Mouse (Mus musculus) liver, embryonic 15.5 days (tissue): ENCODE results near the gene Dpf1. TPM values are rescaled to one million over a fixed set of nuclear protein-coding genes. Genes with fewer than 3 reads are reported as not detected.

Source experiments
- ATAC-seq: fragments of 200-750 bp; cut with Nextera tagmentation; 2 replicates; pipeline ENCODE4 v1.8.0; 2017; ENCODE audit warnings: moderate number of reproducible peaks, mild to moderate bottlenecking, moderate library complexity; ENCODE audit not compliant: insufficient read depth
- H3K27ac ChIP-seq: fragments of 300-500 bp; sonication (generic); replicated peaks from 2 replicates; pipeline ENCODE4 v1.5.1; 2015; ENCODE audit warnings: mild to moderate bottlenecking, inconsistent platforms
- H3K27me3 ChIP-seq: fragments of 300-500 bp; sonication (generic); 2 replicates; pipeline ENCODE4 v1.6.1; 2015; ENCODE audit warnings: mild to moderate bottlenecking, inconsistent platforms
- H3K36me3 ChIP-seq: fragments of 300-500 bp; sonication (generic); replicated peaks from 2 replicates; pipeline ENCODE4 v1.6.1; 2015; ENCODE audit warnings: moderate library complexity, mild to moderate bottlenecking, inconsistent platforms
- H3K4me1 ChIP-seq: fragments of 300-500 bp; sonication (generic); replicated peaks from 2 replicates; pipeline ENCODE4 v1.6.1; 2015; ENCODE audit warnings: inconsistent platforms
- H3K4me2 ChIP-seq: fragments of 300-500 bp; sonication (generic); 2 replicates; pipeline ENCODE4 v1.6.1; 2015; ENCODE audit warnings: moderate library complexity, mild to moderate bottlenecking, inconsistent platforms
- H3K4me3 ChIP-seq: fragments of 300-500 bp; sonication (generic); replicated peaks from 2 replicates; pipeline ENCODE4 v1.5.1; 2015; ENCODE audit warnings: mild to moderate bottlenecking, inconsistent platforms
- H3K9ac ChIP-seq: fragments of 300-500 bp; sonication (generic); 2 replicates; pipeline ENCODE4 v1.6.1; 2015; ENCODE audit warnings: moderate library complexity, mild to moderate bottlenecking, inconsistent platforms
- H3K9me3 ChIP-seq: fragments of 300-500 bp; sonication (generic); replicated peaks from 2 replicates; pipeline ENCODE4 v1.6.1; 2016; ENCODE audit warnings: inconsistent platforms
- WGBS: fragments of 180-500 bp; shearing (Covaris S2); methylation state at CpG from one replicate; pipeline ENCODE4 v1.1.7; 2015; ENCODE audit warnings: mixed read lengths; ENCODE audit not compliant: insufficient replicate concordance; 5-methylcytosine and 5-hydroxymethylcytosine counted together
- polyA plus RNA-seq: library from polyadenylated mRNA; unstranded; fragments of >200 nt; fragmentation: Nextera tagmentation; extraction: Ambion mirVana; gene quantifications from 2 replicates; pipeline ENCODE4 v1.2.1, GENCODE M21; 2015

The Dpf1 gene
- polyA plus RNA-seq, 1 experiment from 2014 or later: 2.3 TPM

- Histone ChIP-seq H3K4me2 (peak overlapping the region; percentile 88; the same call in 1 of the 2 replicates), H3K27ac (no peak overlapping the region), H3K27me3 (peaks cover 26% of the 10 kb centered on the region), H3K4me3 (no peak overlapping the region), H3K9ac (no peak overlapping the region), H3K36me3 (no peaks in the 10 kb centered on the region), H3K4me1 (peaks cover 26% of the 10 kb centered on the region), H3K9me3 (no peaks in the 10 kb centered on the region)
- WGBS: 74% methylated on average over 6 of the region's 6 CpGs
- ATAC-seq: no peak
Observed at GRCm38 (mm10) chr7:29289856-29290255, 13.9 kb upstream of the Dpf1 start.

- Histone ChIP-seq H3K9ac (no peak overlapping the region), H3K36me3 (no peaks in the 10 kb centered on the region), H3K4me1 (peaks cover 26% of the 10 kb centered on the region), H3K4me2 (no peak overlapping the region), H3K27ac (no peak overlapping the region), H3K27me3 (peaks cover 26% of the 10 kb centered on the region), H3K4me3 (no peak overlapping the region), H3K9me3 (no peaks in the 10 kb centered on the region)
- no peak for ATAC-seq
- 55% methylated on average over 11 of the region's 11 CpGs for whole genome bisulfite sequencing
Observed at GRCm38 (mm10) chr7:29290691-29291485, 12.9 kb upstream of the Dpf1 start.

- H3K36me3 ChIP-seq: no peaks in the 10 kb centered on the region
- H3K4me2 ChIP-seq: no peak overlapping the region
- no peaks in the 10 kb centered on the region for H3K9me3 ChIP-seq
- H3K9ac ChIP-seq: no peak overlapping the region
- H3K4me3 ChIP-seq: no peak overlapping the region
- 29% methylated on average over 7 of the region's 7 CpGs for WGBS
- H3K27me3 ChIP-seq: peaks cover 26% of the 10 kb centered on the region
- H3K4me1 ChIP-seq: peaks cover 26% of the 10 kb centered on the region
- no peak for ATAC-seq
- no peak overlapping the region for H3K27ac ChIP-seq
Observed at GRCm38 (mm10) chr7:29291616-29292457, 11.9 kb upstream of the Dpf1 start.

DNA sequence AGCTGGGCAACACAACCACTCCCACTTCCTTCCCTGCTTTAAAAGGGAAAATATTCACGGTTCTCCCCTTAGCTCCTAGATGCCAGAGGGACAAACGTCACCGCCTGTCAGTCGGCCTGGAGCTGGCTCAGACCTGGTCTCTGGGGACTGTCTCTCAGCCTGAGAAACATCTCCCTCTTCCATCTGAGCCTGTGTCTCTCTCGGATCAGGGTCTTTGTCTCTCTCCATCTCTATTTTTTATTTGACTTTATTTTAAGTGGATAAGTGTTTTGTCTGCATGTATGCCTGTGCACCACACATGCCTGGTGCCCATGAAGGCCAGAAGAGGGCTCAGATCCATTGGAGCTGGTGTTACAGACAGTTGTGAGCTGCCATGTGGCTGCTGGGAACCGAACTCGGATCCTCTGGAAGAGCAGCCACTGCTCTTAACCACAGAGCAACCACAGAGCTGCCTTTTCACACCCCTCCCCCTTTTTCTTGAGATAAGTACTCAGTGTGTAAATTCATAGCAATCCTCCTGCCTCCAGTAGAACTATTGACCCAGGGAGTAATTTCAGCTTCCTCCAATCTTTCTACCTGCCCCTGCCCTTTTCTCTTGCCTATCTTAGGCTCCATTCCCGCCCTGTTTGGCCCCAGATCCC is 11.2 kb upstream of the Dpf1 start:
- Histone ChIP-seq H3K9ac (no peak overlapping the region), H3K4me3 (no peak overlapping the region)
- WGBS: 29% methylated on average over 8 of the region's 8 CpGs

GRCm38 (mm10) chr7:29293131-29294065 is 10.4 kb upstream of the Dpf1 start:
- WGBS: 53% methylated on average over 19 of the region's 19 CpGs
- no peak overlapping the region for H3K27ac ChIP-seq
- H3K36me3 ChIP-seq: no peaks in the 10 kb centered on the region
- H3K4me3 ChIP-seq: no peak overlapping the region
- H3K9ac ChIP-seq: no peak overlapping the region
- no peak overlapping the region for H3K4me2 ChIP-seq
- ATAC-seq: no peak
- H3K9me3 ChIP-seq: no peaks in the 10 kb centered on the region
- peaks cover 21% of the 10 kb centered on the region for H3K27me3 ChIP-seq
- H3K4me1 ChIP-seq: peaks cover 26% of the 10 kb centered on the region

More for the DNA sequence above, 11.2 kb upstream of the Dpf1 start:
- peaks cover 21% of the 10 kb centered on the region for H3K27me3 ChIP-seq
- no peak overlapping the region for H3K4me2 ChIP-seq
- no peak overlapping the region for H3K27ac ChIP-seq
- H3K4me1 ChIP-seq: peaks cover 26% of the 10 kb centered on the region
- no peak for ATAC-seq
- H3K9me3 ChIP-seq: no peaks in the 10 kb centered on the region
- H3K36me3 ChIP-seq: no peaks in the 10 kb centered on the region

GRCm38 (mm10) chr7:29294111-29294761 is 9.5 kb upstream of the Dpf1 start:
- H3K27me3 ChIP-seq: peaks cover 16% of the 10 kb centered on the region
- H3K4me1 ChIP-seq: peaks cover 19% of the 10 kb centered on the region
- 54% methylated on average over 13 of the region's 13 CpGs for WGBS
- no peak overlapping the region for H3K9ac ChIP-seq
- H3K27ac ChIP-seq: no peak overlapping the region
- H3K36me3 ChIP-seq: no peaks in the 10 kb centered on the region
- no peaks in the 10 kb centered on the region for H3K9me3 ChIP-seq
- H3K4me3 ChIP-seq: no peak overlapping the region
- no peak for ATAC-seq
- H3K4me2 ChIP-seq: no peak overlapping the region

DNA sequence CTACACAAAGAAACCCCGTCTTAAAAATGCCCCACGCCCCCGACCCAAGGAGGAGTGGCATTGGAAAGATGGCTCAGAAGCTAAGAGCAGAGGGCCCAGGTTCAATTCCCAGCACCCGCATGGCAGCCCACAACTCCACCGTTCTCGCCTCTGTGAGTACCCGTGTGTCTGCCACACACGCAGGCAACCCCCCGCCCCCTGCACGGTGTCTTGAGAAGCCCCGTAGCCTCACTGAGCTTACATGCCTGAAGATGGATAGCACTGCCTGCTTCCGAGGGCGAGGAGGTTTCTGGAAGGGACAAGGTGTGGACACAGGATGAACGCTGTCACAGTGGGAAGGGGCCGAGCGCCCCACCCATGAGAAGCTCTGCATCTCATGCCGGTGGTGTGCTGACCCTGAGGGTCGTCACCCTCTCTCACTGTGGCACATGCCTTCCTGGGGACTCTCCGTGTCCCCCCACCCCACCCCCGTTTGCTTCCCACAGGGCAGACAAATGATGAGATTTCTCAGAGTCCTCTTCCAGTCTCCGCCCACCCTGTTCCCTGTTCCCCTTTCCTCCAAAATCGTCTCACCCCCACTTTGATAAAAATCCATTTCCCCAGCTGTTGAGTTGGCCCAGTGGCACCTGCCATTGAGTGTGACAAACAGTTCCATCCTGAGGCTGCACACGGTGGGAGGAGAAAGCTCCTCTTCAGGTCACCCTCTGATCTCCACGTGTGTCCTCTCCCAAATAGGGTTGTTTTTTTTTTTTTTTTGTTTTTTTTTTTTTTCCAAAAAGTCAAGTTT is 7.7 kb upstream of the Dpf1 start:
- 63% methylated on average over 24 of the region's 24 CpGs for WGBS
- H3K4me2 ChIP-seq: no peak overlapping the region

DNA sequence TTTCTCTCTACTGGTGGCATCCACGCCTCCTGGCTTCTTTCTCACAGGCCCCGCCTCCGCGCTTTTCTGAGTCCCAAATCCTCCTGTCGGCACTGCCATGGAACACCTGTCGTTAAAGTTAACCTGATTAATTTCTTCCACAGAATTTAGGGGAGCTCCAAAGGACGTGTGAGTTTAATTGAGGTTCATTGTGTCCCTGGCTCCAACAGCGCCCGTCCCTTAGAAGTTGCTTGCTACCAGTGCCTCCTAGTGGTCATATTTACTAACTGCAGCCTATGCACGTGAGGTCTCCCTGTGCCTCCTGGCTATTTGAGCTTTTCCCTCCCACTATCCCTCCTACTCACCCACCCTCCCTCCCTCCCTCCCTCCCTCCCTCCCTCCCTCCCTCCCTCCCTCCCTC is 6.8 kb upstream of the Dpf1 start:
- Histone ChIP-seq H3K4me3 (no peak overlapping the region), H3K27ac (no peak overlapping the region), H3K9me3 (no peaks in the 10 kb centered on the region), H3K4me1 (peaks cover 14% of the 10 kb centered on the region), H3K4me2 (no peak overlapping the region), H3K36me3 (no peaks in the 10 kb centered on the region), H3K27me3 (peaks cover 7% of the 10 kb centered on the region), H3K9ac (no peak overlapping the region)
- WGBS: 10% methylated on average over 10 of the region's 10 CpGs
- no peak for ATAC-seq

More for the DNA sequence above, 7.7 kb upstream of the Dpf1 start:
- no peaks in the 10 kb centered on the region for H3K36me3 ChIP-seq
- no peak overlapping the region for H3K27ac ChIP-seq
- no peaks in the 10 kb centered on the region; the same call in none of the 2 replicates for H3K27me3 ChIP-seq
- H3K4me3 ChIP-seq: no peak overlapping the region
- no peak for ATAC-seq
- H3K9ac ChIP-seq: no peak overlapping the region
- H3K4me1 ChIP-seq: peaks cover 16% of the 10 kb centered on the region; the same call in 1 of the 2 replicates
- H3K9me3 ChIP-seq: no peaks in the 10 kb centered on the region

DNA sequence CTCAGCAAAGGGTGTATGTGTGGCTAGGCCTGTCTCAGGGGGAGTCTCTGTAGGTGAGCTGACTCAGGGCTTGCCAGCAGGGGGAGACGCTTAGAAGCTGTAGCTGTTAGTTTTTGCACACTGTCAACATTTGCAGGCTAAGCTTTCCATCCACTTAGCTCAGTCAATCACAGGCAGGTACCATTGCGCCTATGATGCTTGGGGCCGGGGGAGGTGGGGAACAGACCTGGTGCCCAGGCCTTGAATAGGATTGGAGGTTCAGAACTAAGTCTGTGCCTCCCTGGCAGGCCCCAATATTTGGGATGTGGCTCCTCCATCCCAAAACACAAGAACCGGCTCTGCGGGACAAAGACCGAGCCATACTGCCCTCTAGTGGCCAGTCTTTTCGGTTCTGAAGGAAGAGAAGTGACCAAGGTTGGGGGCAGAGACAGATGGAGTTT is 2.6 kb upstream of the Dpf1 start:
- Histone ChIP-seq H3K27ac (no peak overlapping the region), H3K4me3 (no peak overlapping the region), H3K9me3 (no peaks in the 10 kb centered on the region), H3K4me1 (peaks cover 16% of the 10 kb centered on the region), H3K9ac (no peak overlapping the region), H3K4me2 (no peak overlapping the region), H3K27me3 (peaks cover 48% of the 10 kb centered on the region), H3K36me3 (no peaks in the 10 kb centered on the region)
- no peak for ATAC-seq
- WGBS: 4% methylated on average over 7 of the region's 7 CpGs
